Mouse (Mus musculus): Measurements from ENCODE around the gene Gm3417. TPM values are rescaled to one million over a fixed set of nuclear protein-coding genes. Genes with fewer than 3 reads are reported as not detected.
"Not testable (repeated sequence)": the region's sequence is repeated elsewhere in the genome, so short reads cannot be mapped to it uniquely, and the experiment has no call there.

Gm3417 gene
- not detected in 2 replicates for polyA plus RNA-seq (2015; fragmentation: Nextera tagmentation; extraction: Ambion mirVana)

GRCm38 (mm10) chr17:14978362-14979038 lies at the start of gene Gm3417, which contains the start of gene 9030025P20Rik:
Gene Gm3417, minus strand, starts transcription at chr17:14978790.
Gene 9030025P20Rik, plus strand, starts transcription at chr17:14978468.
- H3K4me2 ChIP-seq, result not testable (repeated sequence)
- no CpG with 5 or more reads among the region's 60 CpGs for WGBS

GRCm38 (mm10) chr17:15025513-15025912 lies 46.9 kb upstream of the Gm3417 start:
- not testable (repeated sequence) for H3K36me3 ChIP-seq; H3K4me2 ChIP-seq; H3K4me1 ChIP-seq; H3K27ac ChIP-seq; ATAC-seq (ENCODE audit: insufficient read depth, low FRiP score, low read depth); H3K27me3 ChIP-seq (replicated peaks); H3K9ac ChIP-seq; H3K9me3 ChIP-seq; H3K4me3 ChIP-seq (replicated peaks)
- no CpG with 5 or more reads among the region's 6 CpGs for WGBS

More at GRCm38 (mm10) chr17:14978362-14979038, at the start of gene Gm3417, which contains the start of gene 9030025P20Rik:
- H3K9ac ChIP-seq; H3K9me3 ChIP-seq; H3K27me3 ChIP-seq (replicated peaks); H3K4me1 ChIP-seq; H3K36me3 ChIP-seq; H3K27ac ChIP-seq; H3K4me3 ChIP-seq (replicated peaks): not testable (repeated sequence)
- ATAC-seq (ENCODE audit: insufficient read depth, low FRiP score, low read depth), result peak; percentile 97

GRCm38 (mm10) chr17:15024502-15025193 lies 46.1 kb upstream of the Gm3417 start:
- not testable (repeated sequence) for H3K4me2 ChIP-seq; H3K27me3 ChIP-seq (replicated peaks); H3K4me3 ChIP-seq (replicated peaks); H3K9ac ChIP-seq; H3K27ac ChIP-seq; H3K36me3 ChIP-seq; H3K9me3 ChIP-seq; H3K4me1 ChIP-seq
- no CpG with 5 or more reads among the region's 48 CpGs for WGBS
- peak; percentile 77 for ATAC-seq (ENCODE audit: insufficient read depth, low FRiP score, low read depth)

- H3K4me2 ChIP-seq; H3K4me3 ChIP-seq (replicated peaks); H3K9me3 ChIP-seq; H3K4me1 ChIP-seq; H3K9ac ChIP-seq; H3K36me3 ChIP-seq; H3K27ac ChIP-seq; H3K27me3 ChIP-seq (replicated peaks): not testable (repeated sequence)
- WGBS, result no CpG with 5 or more reads among the region's 97 CpGs
- peak; percentile 77 for ATAC-seq (ENCODE audit: insufficient read depth, low FRiP score, low read depth)
These were observed 45.4 kb upstream of the Gm3417 start for GRCm38 (mm10) chr17:15023878-15024492.

GRCm38 (mm10) chr17:15021503-15022220 lies 43.1 kb upstream of the Gm3417 start:
- not testable (repeated sequence) for H3K4me1 ChIP-seq; H3K4me2 ChIP-seq; H3K27me3 ChIP-seq (replicated peaks); H3K9me3 ChIP-seq; H3K36me3 ChIP-seq; ATAC-seq (ENCODE audit: insufficient read depth, low FRiP score, low read depth); H3K4me3 ChIP-seq (replicated peaks); H3K9ac ChIP-seq
- 0 out of 2 replicates have a peak overlapping the region, but pooled peaks have one; percentile 35 for H3K27ac ChIP-seq
- WGBS, result 79% methylated on average over 3 of the region's 3 CpGs

- H3K9me3 ChIP-seq; H3K36me3 ChIP-seq; H3K27ac ChIP-seq; H3K4me3 ChIP-seq (replicated peaks); H3K4me1 ChIP-seq; H3K4me2 ChIP-seq; H3K27me3 ChIP-seq (replicated peaks); H3K9ac ChIP-seq: not testable (repeated sequence)
- WGBS, result no CpG with 5 or more reads among the region's 60 CpGs
- ATAC-seq (ENCODE audit: insufficient read depth, low FRiP score, low read depth), result peak; percentile 98
These were observed 31.3 kb upstream of the Gm3417 start, which contains the start of gene Gm3435 for GRCm38 (mm10) chr17:15009706-15010413. Gene Gm3435, plus strand, starts transcription at chr17:15010176.

GRCm38 (mm10) chr17:15009088-15009487 lies 30.5 kb upstream of the Gm3417 start:
- not testable (repeated sequence) for ATAC-seq (ENCODE audit: insufficient read depth, low FRiP score, low read depth); H3K9me3 ChIP-seq; H3K4me2 ChIP-seq; H3K4me1 ChIP-seq; H3K4me3 ChIP-seq (replicated peaks); H3K27me3 ChIP-seq (replicated peaks); H3K27ac ChIP-seq; H3K36me3 ChIP-seq; H3K9ac ChIP-seq
- WGBS, result no CpG with 5 or more reads among the region's 3 CpGs

- not testable (repeated sequence) for H3K36me3 ChIP-seq
- peak; percentile 44; the same call in 1 of the 2 replicates for ATAC-seq (ENCODE audit: insufficient read depth, low FRiP score, low read depth)
- no CpG with 5 or more reads among the region's 4 CpGs for WGBS
These were observed 21.5 kb upstream of the Gm3417 start for GRCm38 (mm10) chr17:15000047-15000446.

GRCm38 (mm10) chr17:14994140-14994539 lies 15.6 kb upstream of the Gm3417 start:
- H3K27ac ChIP-seq; H3K36me3 ChIP-seq; H3K27me3 ChIP-seq (replicated peaks); H3K9ac ChIP-seq; H3K9me3 ChIP-seq; H3K4me1 ChIP-seq; H3K4me2 ChIP-seq; ATAC-seq (ENCODE audit: insufficient read depth, low FRiP score, low read depth); H3K4me3 ChIP-seq (replicated peaks): not testable (repeated sequence)
- WGBS, result no CpG with 5 or more reads among the region's 5 CpGs

More at GRCm38 (mm10) chr17:15000047-15000446, 21.5 kb upstream of the Gm3417 start:
- not testable (repeated sequence) for H3K4me2 ChIP-seq; H3K4me3 ChIP-seq (replicated peaks); H3K27me3 ChIP-seq (replicated peaks); H3K4me1 ChIP-seq; H3K27ac ChIP-seq; H3K9ac ChIP-seq; H3K9me3 ChIP-seq

- H3K4me2 ChIP-seq; H3K9ac ChIP-seq; H3K27ac ChIP-seq; H3K4me3 ChIP-seq (replicated peaks); H3K27me3 ChIP-seq (replicated peaks); H3K9me3 ChIP-seq; H3K4me1 ChIP-seq; H3K36me3 ChIP-seq: not testable (repeated sequence)
- WGBS, result no CpG with 5 or more reads among the region's 47 CpGs
- ATAC-seq (ENCODE audit: insufficient read depth, low FRiP score, low read depth), result peak; percentile 69
These were observed 14.7 kb upstream of the Gm3417 start for GRCm38 (mm10) chr17:14993139-14993832.

Measured in stomach, embryonic 15.5 days (tissue).